Mouse (Mus musculus): ENCODE measurements at regions not wholly inside any gene's neighbourhood (a gene's known extent, or its start where the extent isn't known, plus 50 kb on each side); places are given as distances from the start of the nearest gene placed in this dataset.

DNA sequence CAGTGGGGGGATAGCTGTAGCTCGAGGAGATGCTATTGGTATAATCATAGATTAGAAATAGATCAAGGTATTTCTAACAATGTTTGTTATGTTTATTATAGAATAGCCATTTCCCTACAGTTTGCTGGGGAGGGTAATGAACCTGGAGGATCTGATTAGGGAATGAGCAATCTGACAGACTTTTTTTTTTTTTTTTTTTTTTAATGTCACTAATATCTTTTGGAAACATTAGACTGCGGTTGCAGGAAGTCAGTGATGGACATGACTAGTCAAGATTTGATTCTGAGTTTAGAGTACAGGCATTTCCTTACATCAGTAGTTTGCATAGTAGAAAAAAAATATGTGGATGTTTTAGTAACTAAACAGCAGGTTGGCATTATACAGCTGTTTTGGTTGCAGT is 111.7 kb upstream of the Map3k1 start:
- Histone ChIP-seq H3K36me3 (ENCODE audit: control insufficient read depth, insufficient read depth, low read length) (no peaks in the 10 kb centered on the region), H3K4me1 (ENCODE audit: control insufficient read depth, insufficient read depth, low read length) (no peaks in the 10 kb centered on the region), H3K4me3 (no peak overlapping the region), H3K79me2 (replicated peaks; ENCODE audit: control insufficient read depth, insufficient read depth, low read length) (no peaks in the 10 kb centered on the region), H3K27ac (no peak overlapping the region), H3K27me3 (ENCODE audit: control insufficient read depth, insufficient read depth, low read length) (no peaks in the 10 kb centered on the region), H3K9ac (ENCODE audit: low read depth, low read length) (no peak overlapping the region)
- TF ChIP-seq POLR2A (IDR thresholded peaks at IDR 0.05; ENCODE audit: insufficient read depth, low read depth, low read length), result no peak
- no peak for TF ChIP-seq CTCF (IDR thresholded peaks at IDR 0.05)
- no peak for TF ChIP-seq EP300 (IDR thresholded peaks at IDR 0.05; ENCODE audit: insufficient read depth, low read depth, low read length)
- DNase-seq, result no peak
- intact Hi-C loops (cut with DNase I), result no loop called here
- 69% methylated on average over 2 of the region's 2 CpGs for WGBS

GRCm38 (mm10) chr13:111921142-111922035 is 112.6 kb upstream of the Map3k1 start:
- Histone ChIP-seq H3K27me3 (ENCODE audit: control insufficient read depth, insufficient read depth, low read length) (no peaks in the 10 kb centered on the region), H3K4me1 (ENCODE audit: control insufficient read depth, insufficient read depth, low read length) (no peaks in the 10 kb centered on the region), H3K27ac (no peak overlapping the region), H3K9ac (ENCODE audit: low read depth, low read length) (no peak overlapping the region), H3K79me2 (replicated peaks; ENCODE audit: control insufficient read depth, insufficient read depth, low read length) (no peaks in the 10 kb centered on the region), H3K36me3 (ENCODE audit: control insufficient read depth, insufficient read depth, low read length) (no peaks in the 10 kb centered on the region), H3K4me3 (no peak overlapping the region)
- WGBS, result 75% methylated on average over 5 of the region's 5 CpGs
- TF ChIP-seq POLR2A (IDR thresholded peaks at IDR 0.05; ENCODE audit: insufficient read depth, low read depth, low read length) (no peak), EP300 (IDR thresholded peaks at IDR 0.05; ENCODE audit: insufficient read depth, low read depth, low read length) (no peak), CTCF (IDR thresholded peaks at IDR 0.05) (no peak)
- intact Hi-C loops (cut with DNase I), result no loop called here
- no peak for DNase-seq

GRCm38 (mm10) chr13:111925349-111925748 is 116.6 kb upstream of the Map3k1 start:
- no peaks in the 10 kb centered on the region for H3K27me3 ChIP-seq (ENCODE audit: control insufficient read depth, insufficient read depth, low read length)
- no peaks in the 10 kb centered on the region for H3K79me2 ChIP-seq (replicated peaks; ENCODE audit: control insufficient read depth, insufficient read depth, low read length)
- intact Hi-C loops (cut with DNase I), result no loop called here
- TF ChIP-seq EP300 (IDR thresholded peaks at IDR 0.05; ENCODE audit: insufficient read depth, low read depth, low read length), result no peak
- no peak for TF ChIP-seq CTCF (IDR thresholded peaks at IDR 0.05)
- no peak for TF ChIP-seq POLR2A (IDR thresholded peaks at IDR 0.05; ENCODE audit: insufficient read depth, low read depth, low read length)
- H3K27ac ChIP-seq, result no peak overlapping the region
- no peak overlapping the region for H3K4me3 ChIP-seq
- no peak overlapping the region for H3K9ac ChIP-seq (ENCODE audit: low read depth, low read length)
- H3K36me3 ChIP-seq (ENCODE audit: control insufficient read depth, insufficient read depth, low read length), result no peaks in the 10 kb centered on the region
- 95% methylated on average over 7 of the region's 7 CpGs for WGBS
- DNase-seq, result no peak
- H3K4me1 ChIP-seq (ENCODE audit: control insufficient read depth, insufficient read depth, low read length), result no peaks in the 10 kb centered on the region

- H3K36me3 ChIP-seq (ENCODE audit: control insufficient read depth, insufficient read depth, low read length), result no peaks in the 10 kb centered on the region
- H3K27me3 ChIP-seq (ENCODE audit: control insufficient read depth, insufficient read depth, low read length), result no peaks in the 10 kb centered on the region
- DNase-seq, result no peak
- 76% methylated on average over 8 of the region's 8 CpGs for WGBS
- no peaks in the 10 kb centered on the region for H3K4me1 ChIP-seq (ENCODE audit: control insufficient read depth, insufficient read depth, low read length)
- intact Hi-C loops (cut with DNase I), result no loop called here
- no peaks in the 10 kb centered on the region for H3K79me2 ChIP-seq (replicated peaks; ENCODE audit: control insufficient read depth, insufficient read depth, low read length)
- H3K9ac ChIP-seq (ENCODE audit: low read depth, low read length), result no peak overlapping the region
- no peak overlapping the region for H3K27ac ChIP-seq
- no peak overlapping the region for H3K4me3 ChIP-seq
- TF ChIP-seq EP300 (IDR thresholded peaks at IDR 0.05; ENCODE audit: insufficient read depth, low read depth, low read length), result no peak
- no peak for TF ChIP-seq POLR2A (IDR thresholded peaks at IDR 0.05; ENCODE audit: insufficient read depth, low read depth, low read length)
- no peak for TF ChIP-seq CTCF (IDR thresholded peaks at IDR 0.05)
Observed at GRCm38 (mm10) chr13:111926801-111927200, 118.0 kb upstream of the Map3k1 start.

DNA sequence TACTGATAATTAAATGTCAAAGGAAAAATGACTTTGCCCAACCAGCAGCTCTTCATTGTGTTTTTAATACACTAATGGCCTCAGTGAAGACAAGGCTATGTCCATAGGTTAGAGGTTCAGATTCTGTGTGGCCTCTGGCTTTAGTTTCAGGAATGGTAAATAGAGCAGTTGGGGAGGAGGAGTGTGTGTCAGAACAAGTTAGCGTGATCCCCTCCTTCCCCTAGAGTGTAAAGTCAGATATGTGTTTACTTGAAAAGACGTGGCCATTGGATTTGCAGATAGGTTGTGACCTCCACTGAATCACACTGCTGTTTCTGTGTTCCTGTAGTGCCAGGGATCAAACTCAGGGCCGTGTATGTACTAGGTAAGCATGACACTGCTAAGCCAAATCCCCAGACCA is 118.7 kb upstream of the Map3k1 start:
- Histone ChIP-seq H3K4me3 (no peak overlapping the region), H3K4me1 (ENCODE audit: control insufficient read depth, insufficient read depth, low read length) (no peaks in the 10 kb centered on the region), H3K27ac (no peak overlapping the region), H3K27me3 (ENCODE audit: control insufficient read depth, insufficient read depth, low read length) (no peaks in the 10 kb centered on the region), H3K79me2 (replicated peaks; ENCODE audit: control insufficient read depth, insufficient read depth, low read length) (no peaks in the 10 kb centered on the region), H3K9ac (ENCODE audit: low read depth, low read length) (no peak overlapping the region), H3K36me3 (ENCODE audit: control insufficient read depth, insufficient read depth, low read length) (no peaks in the 10 kb centered on the region)
- intact Hi-C loops (cut with DNase I), result no loop called here
- no peak for TF ChIP-seq EP300 (IDR thresholded peaks at IDR 0.05; ENCODE audit: insufficient read depth, low read depth, low read length)
- no peak for TF ChIP-seq CTCF (IDR thresholded peaks at IDR 0.05)
- TF ChIP-seq POLR2A (IDR thresholded peaks at IDR 0.05; ENCODE audit: insufficient read depth, low read depth, low read length), result no peak
- DNase-seq, result no peak
- WGBS, result 88% methylated on average over 3 of the region's 3 CpGs

Measured in heart, adult 2 months (tissue).